Mouse (Mus musculus) heart, embryonic 12.5 days (tissue): ENCODE data around the gene Aox2. TPM values are rescaled to one million over a fixed set of nuclear protein-coding genes. Genes with fewer than 3 reads are reported as not detected.

ENCODE experiments used
- ATAC-seq: fragments of 200-750 bp; cut with Nextera tagmentation; 2 replicates; pipeline ENCODE4 v1.8.0; 2017; ENCODE audit warnings: moderate TSS enrichment, moderate library complexity; ENCODE audit not compliant: insufficient number of reproducible peaks, low FRiP score
- H3K27ac ChIP-seq: fragments of 300-500 bp; sonication (generic); 2 replicates; pipeline ENCODE4 v1.5.1; 2016; ENCODE audit warnings: mild to moderate bottlenecking, moderate library complexity; ENCODE audit not compliant: poor library complexity, severe bottlenecking
- H3K27me3 ChIP-seq: fragments of 300-500 bp; sonication (generic); replicated peaks from 2 replicates; pipeline ENCODE4 v1.6.1; 2016; ENCODE audit warnings: mild to moderate bottlenecking, moderate library complexity
- H3K36me3 ChIP-seq: fragments of 300-500 bp; sonication (generic); 2 replicates; pipeline ENCODE4 v1.6.1; 2016; ENCODE audit warnings: mild to moderate bottlenecking, moderate library complexity
- H3K4me1 ChIP-seq: fragments of 300-500 bp; sonication (generic); replicated peaks from 2 replicates; pipeline ENCODE4 v1.6.1; 2016; ENCODE audit warnings: mild to moderate bottlenecking
- H3K4me2 ChIP-seq: fragments of 300-500 bp; sonication (generic); 2 replicates; pipeline ENCODE4 v1.6.1; 2016; ENCODE audit warnings: mild to moderate bottlenecking, moderate library complexity
- H3K4me3 ChIP-seq: fragments of 300-500 bp; sonication (generic); 2 replicates; pipeline ENCODE4 v1.5.1; 2016; ENCODE audit warnings: mild to moderate bottlenecking
- H3K9ac ChIP-seq: fragments of 300-500 bp; sonication (generic); 2 replicates; pipeline ENCODE4 v1.6.1; 2016; ENCODE audit warnings: mild to moderate bottlenecking, moderate library complexity
- H3K9me3 ChIP-seq: fragments of 300-500 bp; sonication (generic); replicated peaks from 2 replicates; pipeline ENCODE4 v1.6.1; 2016; ENCODE audit warnings: mild to moderate bottlenecking, moderate library complexity
- WGBS: fragments of 180-500 bp; shearing (Covaris S2); methylation state at CpG from one replicate; pipeline ENCODE4 v1.1.7; 2016; 5-methylcytosine and 5-hydroxymethylcytosine counted together
- polyA plus RNA-seq: library from polyadenylated mRNA; unstranded; fragments of >200 nt; fragmentation: Nextera tagmentation; extraction: Ambion mirVana; gene quantifications from 2 replicates; pipeline ENCODE4 v1.2.1, GENCODE M21; 2016

The Aox2 gene
- polyA plus RNA-seq, 1 experiment from 2014 or later: not detected

DNA sequence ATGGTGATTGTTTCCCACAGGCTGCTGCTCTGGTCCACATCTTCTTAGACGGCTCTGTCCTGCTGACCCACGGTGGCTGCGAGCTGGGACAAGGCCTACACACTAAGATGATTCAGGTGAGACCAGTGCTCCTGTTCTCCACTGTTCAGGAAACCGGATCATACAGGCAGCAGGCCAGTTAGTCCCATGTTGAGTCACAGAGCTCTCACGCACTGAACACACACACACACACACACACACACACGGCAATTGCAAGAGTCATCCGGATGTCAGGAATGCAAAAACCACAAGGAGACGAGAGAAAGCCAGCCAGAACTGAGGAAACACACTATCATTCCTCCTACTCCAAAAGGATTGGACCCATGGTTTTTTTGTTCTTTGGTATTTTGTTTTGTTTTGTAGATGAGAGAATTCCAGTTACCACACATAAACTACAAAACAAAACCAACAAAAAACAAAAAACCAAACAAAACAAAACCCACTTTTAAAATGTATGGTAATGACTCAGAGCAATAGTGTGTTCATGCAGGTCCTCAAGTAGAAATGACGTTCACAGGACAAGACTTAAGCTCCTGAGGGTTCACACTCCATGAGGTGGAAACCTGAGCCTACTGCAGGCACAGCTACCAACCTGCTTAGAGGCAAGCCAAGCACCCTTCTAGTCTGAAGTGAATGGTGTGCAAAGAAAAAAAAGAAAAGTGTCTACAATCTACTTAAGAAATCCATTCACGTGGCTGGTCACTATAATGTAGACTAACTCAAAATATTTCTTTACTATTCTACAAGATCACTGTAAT lies 20.7 kb upstream of the Aox2 start:
- Histone ChIP-seq H3K36me3 (no peaks in the 10 kb centered on the region), H3K4me1 (no peaks in the 10 kb centered on the region), H3K9ac (no peak overlapping the region), H3K4me3 (no peak overlapping the region), H3K9me3 (no peaks in the 10 kb centered on the region), H3K4me2 (no peak overlapping the region), H3K27me3 (no peaks in the 10 kb centered on the region), H3K27ac (no peak overlapping the region)
- ATAC-seq: no peak
- 77% methylated on average over 10 of the region's 10 CpGs for WGBS

DNA sequence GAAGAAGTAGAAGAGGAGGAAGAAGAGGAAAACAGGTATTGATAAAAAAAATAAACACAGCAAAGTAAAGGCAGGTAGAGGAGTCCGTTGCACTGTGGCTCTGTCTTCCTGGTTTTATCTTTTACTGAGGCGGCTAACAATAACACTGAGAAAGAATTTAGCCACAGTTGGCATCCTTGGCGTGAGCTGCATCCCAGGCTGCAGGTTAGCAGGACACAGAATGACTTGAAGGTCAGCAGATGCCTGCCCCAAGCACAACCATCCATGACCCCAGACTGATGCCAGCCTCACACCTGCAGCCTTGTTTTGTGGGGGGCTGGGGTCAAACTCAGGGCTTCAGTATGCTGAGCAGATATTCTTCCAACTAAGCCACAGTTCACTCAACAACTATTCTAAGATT lies 17.8 kb upstream of the Aox2 start:
- Histone ChIP-seq H3K4me3 (no peak overlapping the region), H3K9me3 (no peaks in the 10 kb centered on the region), H3K27me3 (no peaks in the 10 kb centered on the region), H3K36me3 (no peaks in the 10 kb centered on the region), H3K4me1 (no peaks in the 10 kb centered on the region), H3K9ac (no peak overlapping the region), H3K4me2 (no peak overlapping the region), H3K27ac (no peak overlapping the region)
- no peak for ATAC-seq
- 31% methylated on average over 3 of the region's 3 CpGs for WGBS

DNA sequence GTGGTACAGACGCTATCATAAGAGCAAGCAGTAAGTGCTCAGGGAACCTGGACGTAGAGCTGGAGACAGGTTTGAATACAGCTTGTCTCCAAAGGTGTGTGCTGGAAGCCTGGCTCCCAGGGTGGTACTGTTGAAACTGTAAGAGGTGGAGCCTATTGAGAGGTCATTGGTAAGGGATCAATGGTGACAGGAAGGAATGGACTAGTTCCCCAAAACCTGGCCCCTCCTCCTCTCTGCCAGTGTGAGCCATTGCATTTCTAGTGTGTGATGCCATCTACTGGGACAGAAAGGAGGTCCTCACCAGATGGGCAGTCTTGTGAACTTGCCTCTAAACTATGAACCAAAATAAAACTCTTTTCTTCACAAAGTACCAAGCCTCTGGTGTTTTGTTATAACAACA lies 9.9 kb upstream of the Aox2 start:
- Histone ChIP-seq H3K4me1 (no peaks in the 10 kb centered on the region), H3K9ac (no peak overlapping the region), H3K27me3 (peaks cover 8% of the 10 kb centered on the region; the same call in 1 of the 2 replicates), H3K36me3 (no peaks in the 10 kb centered on the region), H3K9me3 (no peaks in the 10 kb centered on the region), H3K4me3 (no peak overlapping the region), H3K4me2 (no peak overlapping the region), H3K27ac (no peak overlapping the region)
- no peak for ATAC-seq
- WGBS: 76% methylated on average over 2 of the region's 2 CpGs

DNA sequence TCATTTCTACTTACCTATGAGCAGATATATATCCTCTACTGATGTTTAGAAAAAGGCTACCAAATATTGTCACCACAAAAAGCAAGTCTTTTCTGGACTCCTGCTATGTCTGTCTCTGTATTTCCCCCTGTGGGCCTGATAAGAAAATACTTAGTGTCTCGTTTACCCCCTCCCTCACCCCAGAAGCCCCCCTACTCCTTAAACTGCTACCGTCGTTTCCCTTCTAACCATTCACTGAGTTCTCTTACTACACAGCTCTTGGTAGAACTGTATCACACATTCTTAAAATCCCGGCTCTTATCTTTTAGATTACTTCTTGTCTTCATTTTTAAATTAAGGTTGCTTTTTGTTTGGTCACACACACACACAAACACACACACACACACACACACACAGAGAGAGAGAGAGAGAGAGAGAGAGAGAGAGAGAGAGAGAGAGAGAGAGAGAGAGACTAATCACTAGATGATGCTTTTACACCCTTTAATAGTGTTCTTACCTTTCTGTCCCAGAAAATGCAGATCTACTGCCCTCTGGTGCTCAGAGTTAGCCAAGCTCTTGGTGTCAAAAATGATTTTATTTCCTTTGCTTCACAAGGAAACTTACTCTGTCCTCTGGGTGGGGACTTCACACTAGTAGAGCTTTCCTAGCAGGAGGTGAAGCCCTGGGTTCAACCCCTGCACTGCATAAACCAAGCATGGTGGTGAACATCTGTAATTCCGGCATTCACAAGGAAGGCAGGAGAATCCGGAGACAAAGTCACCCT lies 7.1 kb upstream of the Aox2 start:
- Histone ChIP-seq H3K27me3 (peaks cover 8% of the 10 kb centered on the region; the same call in 1 of the 2 replicates), H3K9me3 (no peaks in the 10 kb centered on the region), H3K36me3 (no peaks in the 10 kb centered on the region), H3K4me1 (peaks cover 2% of the 10 kb centered on the region; the same call in 1 of the 2 replicates), H3K27ac (no peak overlapping the region), H3K4me3 (no peak overlapping the region), H3K4me2 (no peak overlapping the region), H3K9ac (no peak overlapping the region)
- no peak for ATAC-seq
- 32% methylated on average over 6 of the region's 6 CpGs for WGBS

DNA sequence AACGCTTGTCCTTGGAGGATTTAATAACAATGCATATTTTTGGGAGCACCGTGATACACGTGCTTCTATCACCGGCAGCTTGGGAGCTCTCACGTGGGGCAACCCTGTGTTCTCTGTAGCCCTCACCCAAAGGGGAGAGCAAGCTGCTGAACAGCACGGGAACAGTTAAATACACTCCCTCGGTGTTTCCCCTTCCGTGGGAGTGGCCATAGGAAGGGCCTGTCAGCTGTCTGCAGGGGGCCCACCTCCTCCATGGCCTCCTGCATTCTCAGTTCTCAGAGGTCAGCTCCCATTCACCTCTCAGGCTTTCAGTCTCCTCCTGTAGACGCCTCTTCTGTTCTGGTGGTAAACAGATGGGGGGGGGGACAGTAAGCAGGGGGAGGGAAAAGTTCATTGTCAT lies 2.2 kb upstream of the Aox2 start:
- no peak overlapping the region for H3K9ac ChIP-seq
- no peak overlapping the region for H3K27ac ChIP-seq
- WGBS: 24% methylated on average over 9 of the region's 9 CpGs
- peak overlapping the region; percentile 11; the same call in 1 of the 2 replicates for H3K4me2 ChIP-seq
- peaks cover 3% of the 10 kb centered on the region; the same call in 1 of the 2 replicates for H3K4me1 ChIP-seq
- ATAC-seq: no peak
- H3K9me3 ChIP-seq: no peaks in the 10 kb centered on the region
- no peak overlapping the region for H3K4me3 ChIP-seq
- peaks cover 4% of the 10 kb centered on the region; the same call in 1 of the 2 replicates for H3K27me3 ChIP-seq
- no peaks in the 10 kb centered on the region for H3K36me3 ChIP-seq

DNA sequence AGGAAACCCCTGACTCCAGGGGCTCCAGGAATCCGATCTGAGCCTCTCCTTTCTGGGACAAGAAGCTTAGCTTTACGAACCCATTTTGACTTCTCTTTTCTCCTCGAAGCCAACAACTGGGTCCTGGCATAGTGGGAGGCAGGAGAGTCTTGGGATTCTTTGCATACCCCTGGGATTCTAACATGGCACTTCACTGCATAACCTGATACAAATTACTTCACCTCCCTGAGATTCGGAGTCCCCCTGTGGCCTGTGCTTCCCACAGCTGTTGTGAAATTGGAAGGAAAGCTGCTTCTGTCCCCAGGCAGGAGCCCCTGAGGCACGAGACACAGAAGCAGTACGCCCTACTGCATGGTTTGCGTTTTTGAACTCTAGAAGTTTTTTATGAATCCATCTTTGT lies 387 bp downstream of the Aox2 start:
- Histone ChIP-seq H3K27me3 (peaks cover 4% of the 10 kb centered on the region; the same call in 1 of the 2 replicates), H3K4me3 (no peak overlapping the region), H3K27ac (no peak overlapping the region), H3K9me3 (no peaks in the 10 kb centered on the region), H3K4me2 (no peak overlapping the region), H3K36me3 (no peaks in the 10 kb centered on the region), H3K4me1 (peaks cover 3% of the 10 kb centered on the region; the same call in 1 of the 2 replicates), H3K9ac (no peak overlapping the region)
- no peak for ATAC-seq
- 64% methylated on average over 7 of the region's 7 CpGs for WGBS

DNA sequence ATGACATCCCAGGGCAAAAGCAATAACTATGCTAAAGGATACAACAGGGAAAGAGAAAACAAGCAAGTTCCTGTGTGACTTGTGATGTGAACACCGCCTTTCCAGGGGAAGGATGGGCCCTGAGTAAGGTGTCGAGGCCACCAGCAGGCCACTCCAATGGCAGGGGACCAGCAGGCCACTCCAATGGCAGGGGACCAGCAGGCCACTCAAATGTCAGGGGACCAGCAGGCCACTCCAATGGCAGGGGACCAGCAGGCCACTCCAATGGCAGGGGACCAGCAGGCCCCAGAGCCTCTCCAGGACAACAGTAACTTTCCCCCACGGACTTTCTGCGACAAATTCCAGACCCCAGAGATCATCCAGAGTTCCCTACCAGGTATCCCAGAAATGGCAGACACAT lies 2.3 kb downstream of the Aox2 start:
- H3K9ac ChIP-seq: no peak overlapping the region
- ATAC-seq: no peak
- no peak overlapping the region for H3K4me3 ChIP-seq
- H3K27ac ChIP-seq: no peak overlapping the region
- no peaks in the 10 kb centered on the region for H3K9me3 ChIP-seq
- WGBS: 82% methylated on average over 4 of the region's 4 CpGs
- no peaks in the 10 kb centered on the region for H3K36me3 ChIP-seq
- H3K4me1 ChIP-seq: peaks cover 3% of the 10 kb centered on the region; the same call in 1 of the 2 replicates
- peaks cover 6% of the 10 kb centered on the region; the same call in 1 of the 2 replicates for H3K27me3 ChIP-seq
- no peak overlapping the region for H3K4me2 ChIP-seq

DNA sequence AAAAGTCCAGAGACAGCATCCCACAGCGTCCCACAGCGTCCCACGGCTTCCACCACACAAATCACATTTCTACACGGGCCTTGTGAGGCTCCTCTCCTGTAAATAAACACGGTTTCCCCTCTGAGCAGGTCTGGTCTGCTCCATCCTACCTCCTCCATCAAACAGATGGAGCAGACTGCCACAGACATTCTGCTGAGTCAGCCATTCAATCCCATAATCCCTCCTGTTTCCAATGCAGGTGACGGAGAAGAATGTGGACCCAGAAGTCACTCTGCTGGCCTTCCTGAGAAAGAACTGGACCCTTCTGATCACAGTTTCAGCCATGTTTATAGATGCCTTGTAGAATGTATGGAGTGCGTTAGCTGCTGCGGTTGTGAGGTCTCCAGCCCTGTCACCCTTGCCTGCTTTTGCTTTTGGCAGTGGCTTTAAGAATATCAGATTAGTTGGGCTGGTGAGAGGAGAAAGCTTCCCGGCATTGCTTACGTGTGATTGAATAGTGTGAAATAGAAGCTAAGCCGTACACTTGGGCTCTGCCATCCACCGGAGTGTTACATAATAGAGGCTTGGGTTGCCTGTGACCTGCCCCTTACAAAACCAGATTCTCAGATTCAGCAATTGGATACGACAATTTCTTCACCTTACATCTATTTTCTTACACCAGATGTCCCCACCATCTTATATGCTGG lies 3.0 kb downstream of the Aox2 start:
- H3K4me3 ChIP-seq: no peak overlapping the region
- no peak overlapping the region for H3K4me2 ChIP-seq
- H3K9me3 ChIP-seq: no peaks in the 10 kb centered on the region
- no peak overlapping the region for H3K27ac ChIP-seq
- H3K36me3 ChIP-seq: no peaks in the 10 kb centered on the region
- H3K27me3 ChIP-seq: peaks cover 8% of the 10 kb centered on the region; the same call in 1 of the 2 replicates
- no peaks in the 10 kb centered on the region for H3K4me1 ChIP-seq
- 81% methylated on average over 13 of the region's 13 CpGs for WGBS
- H3K9ac ChIP-seq: no peak overlapping the region
- no peak for ATAC-seq

DNA sequence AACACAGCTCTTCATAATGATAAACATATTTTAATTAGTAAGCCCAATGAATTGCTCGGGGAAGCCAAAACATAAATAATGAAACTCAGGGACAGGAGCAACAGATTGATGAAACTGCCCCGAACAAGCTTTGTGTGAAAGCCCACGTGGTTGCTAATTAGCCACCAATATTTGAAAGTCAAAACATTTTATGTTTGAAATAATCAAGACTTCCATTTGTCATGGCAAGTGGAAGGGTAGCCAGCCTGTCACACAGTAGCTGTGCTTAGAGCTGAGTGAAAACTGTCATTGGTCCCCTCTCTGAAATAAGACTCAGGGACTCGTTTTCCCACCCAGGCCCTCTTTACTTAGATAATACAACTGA lies 3.5 kb downstream of the Aox2 start:
- 63% methylated on average over 4 of the region's 4 CpGs for WGBS
- Histone ChIP-seq H3K4me2 (no peak overlapping the region), H3K4me3 (no peak overlapping the region), H3K27ac (no peak overlapping the region), H3K36me3 (no peaks in the 10 kb centered on the region), H3K4me1 (no peaks in the 10 kb centered on the region), H3K9me3 (no peaks in the 10 kb centered on the region), H3K9ac (no peak overlapping the region), H3K27me3 (peaks cover 8% of the 10 kb centered on the region; the same call in 1 of the 2 replicates)
- ATAC-seq: no peak

DNA sequence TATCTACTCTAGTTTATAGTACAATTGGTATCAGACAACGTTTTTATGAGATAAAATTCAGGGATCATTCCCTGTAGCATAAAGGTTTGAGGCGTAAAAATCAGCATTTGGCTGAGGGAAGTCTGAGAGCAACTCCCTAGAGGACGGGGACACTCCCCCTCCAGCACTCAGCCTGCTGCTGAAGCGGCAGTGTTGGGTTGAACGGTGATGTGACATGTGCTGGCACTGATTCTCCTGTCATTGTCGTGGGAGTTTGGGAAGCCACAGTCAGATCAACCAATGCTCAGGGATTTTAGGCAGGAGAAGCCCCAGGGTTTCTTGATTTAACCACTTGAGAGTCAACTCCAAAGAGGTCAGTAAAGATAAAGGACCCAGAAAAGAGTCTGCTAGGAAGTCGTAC lies 6.4 kb downstream of the Aox2 start:
- peaks cover 13% of the 10 kb centered on the region; the same call in 1 of the 2 replicates for H3K27me3 ChIP-seq
- no peak overlapping the region for H3K9ac ChIP-seq
- no peak overlapping the region for H3K27ac ChIP-seq
- H3K4me1 ChIP-seq: no peaks in the 10 kb centered on the region
- WGBS: 37% methylated on average over 7 of the region's 7 CpGs
- H3K36me3 ChIP-seq: no peaks in the 10 kb centered on the region
- no peak overlapping the region for H3K4me2 ChIP-seq
- no peak for ATAC-seq
- no peak overlapping the region for H3K4me3 ChIP-seq
- H3K9me3 ChIP-seq: no peaks in the 10 kb centered on the region

DNA sequence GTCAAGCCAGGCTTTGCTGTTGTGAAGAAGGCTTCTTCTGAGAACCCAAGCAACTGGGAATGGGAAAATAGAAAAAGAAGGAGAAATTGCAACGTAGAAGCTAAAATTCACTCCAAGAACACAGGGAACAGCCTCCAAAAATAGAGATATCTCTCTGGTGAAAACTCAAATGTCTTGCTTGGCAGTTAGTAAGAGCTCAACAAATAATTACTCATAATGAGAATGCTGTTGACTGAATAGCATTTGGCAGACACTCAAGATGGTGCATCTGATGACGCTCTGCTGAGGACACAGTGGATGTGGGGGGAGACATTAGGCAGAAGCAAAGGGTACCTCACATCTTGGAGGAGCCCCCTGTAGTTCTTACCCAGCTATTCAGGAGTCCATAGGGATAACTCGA lies 10.0 kb downstream of the Aox2 start:
- no peak for ATAC-seq
- Histone ChIP-seq H3K27ac (no peak overlapping the region), H3K4me2 (no peak overlapping the region), H3K27me3 (peaks cover 13% of the 10 kb centered on the region; the same call in 1 of the 2 replicates), H3K9me3 (no peaks in the 10 kb centered on the region), H3K4me3 (no peak overlapping the region), H3K9ac (no peak overlapping the region), H3K4me1 (peaks cover 8% of the 10 kb centered on the region; the same call in 1 of the 2 replicates), H3K36me3 (no peaks in the 10 kb centered on the region)
- 78% methylated on average over 3 of the region's 3 CpGs for WGBS
